Mouse (Mus musculus) embryonic facial prominence, embryonic 12.5 days (tissue): ENCODE measurements at regions not wholly inside any gene's neighbourhood (a gene's known extent, or its start where the extent isn't known, plus 50 kb on each side); places are given as distances from the start of the nearest gene placed in this dataset.

ENCODE experiments used
- ATAC-seq: fragments of 200-750 bp; cut with Nextera tagmentation; 2 replicates; pipeline ENCODE4 v1.8.0; 2017; ENCODE audit not compliant: insufficient number of reproducible peaks, insufficient read depth, low FRiP score, low TSS enrichment
- H3K27ac ChIP-seq: fragments of 300-500 bp; sonication (generic); 2 replicates; pipeline ENCODE4 v1.5.1; 2016; ENCODE audit warnings: mild to moderate bottlenecking
- H3K27me3 ChIP-seq: fragments of 300-500 bp; sonication (generic); 2 replicates; pipeline ENCODE4 v1.6.1; 2016; ENCODE audit warnings: mild to moderate bottlenecking, moderate library complexity
- H3K36me3 ChIP-seq: fragments of 300-500 bp; sonication (generic); 2 replicates; pipeline ENCODE4 v1.6.1; 2016; ENCODE audit warnings: mild to moderate bottlenecking
- H3K4me1 ChIP-seq: fragments of 300-500 bp; sonication (generic); 2 replicates; pipeline ENCODE4 v1.6.1; 2016
- H3K4me2 ChIP-seq: fragments of 300-500 bp; sonication (generic); replicated peaks from 2 replicates; pipeline ENCODE4 v1.6.1; 2016; ENCODE audit warnings: mild to moderate bottlenecking, moderate library complexity
- H3K4me3 ChIP-seq: fragments of 300-500 bp; sonication (generic); 2 replicates; pipeline ENCODE4 v1.5.1; 2016; ENCODE audit warnings: mild to moderate bottlenecking
- H3K9ac ChIP-seq: fragments of 300-500 bp; sonication (generic); 2 replicates; pipeline ENCODE4 v1.6.1; 2016; ENCODE audit warnings: mild to moderate bottlenecking, moderate library complexity
- H3K9me3 ChIP-seq: fragments of 300-500 bp; sonication (generic); 2 replicates; pipeline ENCODE4 v1.6.1; 2016; ENCODE audit warnings: mild to moderate bottlenecking, moderate library complexity
- WGBS: fragments of 180-500 bp; shearing (Covaris S2); methylation state at CpG from one replicate; pipeline ENCODE4 v1.1.7; 2016; 5-methylcytosine and 5-hydroxymethylcytosine counted together

DNA sequence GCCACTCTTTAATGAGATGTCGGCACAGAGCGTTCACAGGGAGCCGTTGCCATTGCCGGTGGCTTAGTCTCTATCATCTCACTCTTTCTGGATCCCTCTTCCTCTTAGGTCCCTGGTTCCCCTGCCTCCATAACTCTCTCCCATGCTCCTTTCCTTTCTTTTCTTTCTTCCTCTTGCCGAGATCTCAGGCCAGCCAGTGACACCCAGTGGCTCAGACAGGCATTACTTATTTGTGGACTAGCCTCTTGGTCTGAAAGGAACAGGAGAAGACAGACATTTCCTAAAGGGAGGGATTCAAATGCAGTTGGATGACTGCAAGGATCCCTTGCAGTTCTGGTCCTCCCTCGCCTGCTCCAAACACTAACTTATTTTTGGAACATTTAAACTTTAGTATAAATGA lies 180.5 kb upstream of the Ado start:
- Histone ChIP-seq H3K4me1 (no peaks in the 10 kb centered on the region), H3K9me3 (no peaks in the 10 kb centered on the region), H3K4me3 (no peak overlapping the region), H3K27ac (no peak overlapping the region), H3K36me3 (no peaks in the 10 kb centered on the region), H3K27me3 (no peaks in the 10 kb centered on the region; the same call in 1 of the 2 replicates), H3K9ac (no peak overlapping the region), H3K4me2 (no peak overlapping the region)
- 57% methylated on average over 6 of the region's 6 CpGs for WGBS
- ATAC-seq: no peak

DNA sequence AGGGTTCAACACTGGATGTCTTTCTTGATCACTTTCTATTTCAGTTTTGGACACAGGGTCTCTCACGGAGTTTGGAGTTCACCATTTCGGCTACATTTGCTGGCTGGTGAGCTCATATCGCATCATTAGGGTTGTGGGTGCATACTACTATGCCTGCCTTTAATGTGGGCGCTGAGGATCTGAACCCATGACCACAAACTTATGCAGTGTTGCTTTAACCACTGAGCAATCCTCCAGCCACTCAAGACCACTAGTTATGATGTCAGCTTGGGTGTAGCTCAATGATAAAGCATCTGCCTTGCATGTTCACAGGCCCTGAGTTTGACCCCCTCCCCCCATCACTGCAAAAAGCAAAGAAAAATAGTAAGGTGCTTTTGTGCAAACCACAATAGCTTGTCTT lies 178.8 kb upstream of the Ado start:
- H3K27me3 ChIP-seq: peaks cover 3% of the 10 kb centered on the region
- H3K4me1 ChIP-seq: no peaks in the 10 kb centered on the region
- no peak overlapping the region for H3K27ac ChIP-seq
- no peak overlapping the region for H3K4me2 ChIP-seq
- no peak overlapping the region for H3K9ac ChIP-seq
- H3K4me3 ChIP-seq: no peak overlapping the region
- no peaks in the 10 kb centered on the region for H3K9me3 ChIP-seq
- ATAC-seq: no peak
- WGBS: 88% methylated on average over 4 of the region's 4 CpGs
- no peaks in the 10 kb centered on the region for H3K36me3 ChIP-seq

DNA sequence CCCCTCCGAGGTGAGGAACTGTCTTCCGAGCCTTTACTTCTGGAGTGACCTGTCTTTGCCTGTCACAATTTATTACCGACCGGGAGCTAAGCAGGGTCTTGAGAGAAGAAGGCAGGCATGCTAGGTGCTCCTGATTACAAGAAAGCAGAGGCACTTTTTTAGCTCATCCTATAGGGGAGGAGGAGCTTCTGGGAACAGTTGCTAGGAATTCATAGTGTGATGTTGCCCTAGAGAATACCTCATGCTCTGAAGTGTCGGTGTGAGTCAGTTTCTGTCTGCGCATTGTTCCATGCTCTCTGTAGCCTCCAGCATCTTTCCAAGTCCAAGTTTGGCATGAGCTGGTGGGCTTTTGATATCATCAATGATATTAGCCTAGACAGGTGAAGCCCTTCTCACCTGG lies 178.0 kb upstream of the Ado start:
- Histone ChIP-seq H3K4me1 (no peaks in the 10 kb centered on the region), H3K9me3 (no peaks in the 10 kb centered on the region), H3K9ac (no peak overlapping the region), H3K4me2 (no peak overlapping the region), H3K36me3 (no peaks in the 10 kb centered on the region), H3K4me3 (no peak overlapping the region), H3K27ac (no peak overlapping the region), H3K27me3 (peaks cover 3% of the 10 kb centered on the region)
- 93% methylated on average over 6 of the region's 6 CpGs for WGBS
- no peak for ATAC-seq

DNA sequence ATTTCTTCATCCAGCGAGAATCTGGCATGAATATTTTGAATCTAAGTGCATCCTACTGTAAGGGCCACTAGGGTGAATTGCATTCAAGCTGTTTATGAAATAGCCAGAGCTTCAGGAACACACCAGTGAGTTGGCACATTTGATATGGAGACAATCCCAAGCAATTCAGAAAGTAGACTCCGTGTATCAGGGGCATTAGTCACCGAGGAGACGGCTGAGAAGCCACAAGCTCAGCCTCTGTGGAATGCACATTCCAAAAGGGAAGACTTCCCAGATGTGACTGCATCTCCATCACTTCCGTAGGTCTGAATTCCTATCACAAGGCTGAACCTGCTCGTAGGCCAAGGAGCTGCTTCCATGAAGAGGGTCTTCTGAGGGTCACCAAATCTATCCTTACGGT lies 177.6 kb upstream of the Ado start:
- H3K27me3 ChIP-seq: peaks cover 3% of the 10 kb centered on the region
- no peaks in the 10 kb centered on the region for H3K9me3 ChIP-seq
- H3K9ac ChIP-seq: no peak overlapping the region
- no peak overlapping the region for H3K4me3 ChIP-seq
- ATAC-seq: no peak
- H3K4me2 ChIP-seq: no peak overlapping the region
- 77% methylated on average over 7 of the region's 7 CpGs for WGBS
- H3K4me1 ChIP-seq: no peaks in the 10 kb centered on the region
- no peaks in the 10 kb centered on the region for H3K36me3 ChIP-seq
- no peak overlapping the region for H3K27ac ChIP-seq

DNA sequence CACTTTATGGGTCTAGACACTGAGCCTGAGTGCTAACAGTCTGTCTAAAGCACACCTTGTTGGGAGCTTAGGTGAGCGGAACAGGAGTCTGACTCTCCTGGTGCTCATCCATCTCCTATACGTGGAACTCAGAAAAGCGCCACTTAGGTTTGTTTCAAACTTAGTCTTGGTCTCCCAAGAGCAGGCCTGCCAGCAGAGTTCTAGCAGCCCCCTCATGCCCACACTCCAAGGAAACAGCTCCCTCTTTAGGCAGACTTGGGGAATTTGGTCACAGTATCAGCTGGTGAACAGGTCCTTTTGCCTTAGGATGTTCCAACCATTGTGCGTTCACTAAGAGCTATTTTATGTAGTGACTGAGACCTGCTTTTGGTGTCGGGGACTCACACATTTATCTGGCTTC lies 173.0 kb upstream of the Ado start:
- Histone ChIP-seq H3K27ac (no peak overlapping the region), H3K27me3 (peaks cover 3% of the 10 kb centered on the region; the same call in 1 of the 2 replicates), H3K4me2 (no peak overlapping the region), H3K9ac (no peak overlapping the region), H3K36me3 (no peaks in the 10 kb centered on the region), H3K4me1 (no peaks in the 10 kb centered on the region), H3K4me3 (no peak overlapping the region), H3K9me3 (no peaks in the 10 kb centered on the region)
- WGBS: 45% methylated on average over 5 of the region's 5 CpGs
- ATAC-seq: no peak

DNA sequence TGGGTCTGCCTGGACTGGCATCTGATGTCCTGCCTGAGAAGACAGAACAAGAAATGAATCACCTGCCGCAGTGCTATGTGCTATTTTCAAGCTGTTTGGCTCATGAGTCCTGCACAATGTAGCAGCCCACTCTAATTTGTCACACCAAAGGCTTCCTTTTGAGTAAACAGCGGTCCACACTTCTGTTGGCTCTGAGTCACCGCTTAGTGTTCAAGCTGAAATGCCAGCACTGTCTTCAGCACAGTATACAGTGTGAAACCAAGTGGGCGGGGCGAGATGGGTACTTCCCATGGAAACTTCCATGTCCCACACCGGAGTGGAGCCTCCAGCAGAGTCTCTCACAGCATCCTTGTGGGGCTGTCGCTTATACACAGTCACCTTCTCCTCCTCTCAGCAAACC lies 168.8 kb upstream of the Ado start:
- Histone ChIP-seq H3K27me3 (no peaks in the 10 kb centered on the region; the same call in 1 of the 2 replicates), H3K9me3 (no peaks in the 10 kb centered on the region), H3K27ac (no peak overlapping the region), H3K4me1 (no peaks in the 10 kb centered on the region), H3K9ac (no peak overlapping the region), H3K4me3 (no peak overlapping the region), H3K4me2 (no peak overlapping the region), H3K36me3 (no peaks in the 10 kb centered on the region)
- no peak for ATAC-seq
- 90% methylated on average over 7 of the region's 7 CpGs for WGBS

DNA sequence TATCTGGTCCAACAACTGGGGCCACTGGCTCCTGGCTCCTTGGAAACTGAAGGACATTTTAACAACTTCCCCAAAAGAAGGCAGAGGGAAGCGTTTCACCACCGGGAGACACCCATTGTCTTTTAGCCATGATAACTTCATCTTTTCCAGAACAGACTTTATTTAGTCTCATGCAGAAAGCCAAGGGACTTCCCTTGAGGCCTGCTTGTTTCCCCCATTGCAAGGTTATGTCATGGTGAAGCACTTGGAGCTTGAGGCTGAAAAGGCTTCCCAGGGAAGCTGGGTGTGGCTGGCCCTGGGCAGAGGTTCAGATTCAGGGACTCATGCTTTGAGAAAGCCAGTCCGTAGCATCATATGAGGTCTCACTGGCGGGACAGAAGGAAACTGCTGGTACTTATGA lies 166.3 kb upstream of the Ado start:
- Histone ChIP-seq H3K9ac (no peak overlapping the region), H3K4me3 (no peak overlapping the region), H3K27ac (no peak overlapping the region), H3K4me1 (no peaks in the 10 kb centered on the region), H3K9me3 (no peaks in the 10 kb centered on the region), H3K36me3 (no peaks in the 10 kb centered on the region), H3K4me2 (no peak overlapping the region), H3K27me3 (no peaks in the 10 kb centered on the region)
- WGBS: 84% methylated on average over 4 of the region's 4 CpGs
- ATAC-seq: no peak

DNA sequence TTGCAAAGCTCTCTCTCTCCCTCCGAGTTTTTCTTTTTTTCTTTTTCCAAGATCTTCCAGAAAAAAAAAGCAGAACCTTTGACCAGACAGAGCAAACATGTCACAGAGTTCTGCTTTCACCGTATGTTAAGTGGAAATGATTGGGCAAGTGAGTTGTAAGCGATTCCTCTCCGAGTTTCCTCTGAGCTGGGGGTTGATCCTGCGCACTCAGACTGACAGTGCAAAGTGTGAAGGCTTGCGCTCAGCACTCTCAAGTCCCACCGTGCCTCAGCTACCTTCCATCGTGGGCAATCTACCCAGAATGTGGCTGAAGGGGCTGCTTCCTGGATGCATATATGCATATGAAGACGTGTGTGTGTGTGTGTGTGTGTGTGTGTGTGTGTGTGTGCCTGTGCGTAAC lies 164.3 kb upstream of the Ado start:
- ATAC-seq: no peak
- 82% methylated on average over 10 of the region's 10 CpGs for WGBS
- no peak overlapping the region for H3K9ac ChIP-seq

DNA sequence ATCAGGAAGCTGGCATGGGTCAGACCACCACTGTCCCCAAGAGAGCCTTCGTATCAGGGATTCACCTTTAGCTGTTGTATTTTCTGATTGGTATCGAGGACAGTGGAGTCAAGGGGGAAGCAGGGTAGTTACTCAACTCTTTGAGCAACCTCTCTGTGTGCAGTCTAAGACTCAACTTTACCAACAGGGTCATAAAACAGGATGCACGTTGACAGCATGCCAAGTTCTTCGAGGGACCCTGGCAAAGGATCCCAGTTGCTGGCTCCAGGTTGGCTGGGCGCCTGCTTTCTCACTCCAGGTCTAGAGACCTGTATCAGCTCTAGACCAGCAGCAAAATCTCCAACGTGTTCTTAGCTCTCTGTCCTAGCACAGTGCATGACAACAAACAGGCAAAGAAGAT lies 163.9 kb upstream of the Ado start:
- no peaks in the 10 kb centered on the region for H3K9me3 ChIP-seq

More for the DNA sequence above, 164.3 kb upstream of the Ado start:
- H3K9me3 ChIP-seq: no peaks in the 10 kb centered on the region
- no peaks in the 10 kb centered on the region for H3K27me3 ChIP-seq
- no peaks in the 10 kb centered on the region for H3K36me3 ChIP-seq
- no peaks in the 10 kb centered on the region for H3K4me1 ChIP-seq
- H3K27ac ChIP-seq: no peak overlapping the region
- H3K4me2 ChIP-seq: no peak overlapping the region
- H3K4me3 ChIP-seq: no peak overlapping the region

DNA sequence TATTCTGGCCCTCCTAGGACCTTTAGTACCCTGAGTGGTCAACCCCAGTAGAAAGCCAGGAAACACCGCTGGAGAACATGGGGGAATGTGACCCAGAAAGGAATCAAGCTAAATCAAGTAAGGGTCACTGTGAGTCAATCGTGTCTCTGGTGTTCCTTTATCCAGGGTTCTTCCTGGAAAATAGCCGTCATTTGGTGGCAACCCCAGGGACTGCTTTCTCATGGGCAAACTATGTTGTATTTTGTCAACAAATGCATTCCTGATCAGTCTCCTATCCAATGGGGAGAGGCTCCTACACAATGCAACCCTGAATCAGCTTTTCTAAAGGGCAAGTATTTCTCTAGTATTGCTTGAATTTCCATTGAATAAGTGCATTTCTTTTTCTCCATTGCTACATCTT lies 163.2 kb upstream of the Ado start:
- no peaks in the 10 kb centered on the region for H3K36me3 ChIP-seq
- H3K4me1 ChIP-seq: no peaks in the 10 kb centered on the region
- H3K27ac ChIP-seq: no peak overlapping the region
- H3K27me3 ChIP-seq: no peaks in the 10 kb centered on the region
- WGBS: 93% methylated on average over 3 of the region's 3 CpGs
- H3K4me3 ChIP-seq: no peak overlapping the region
- H3K9me3 ChIP-seq: no peaks in the 10 kb centered on the region
- no peak for ATAC-seq
- H3K4me2 ChIP-seq: no peak overlapping the region
- no peak overlapping the region for H3K9ac ChIP-seq

More for the DNA sequence above, 163.9 kb upstream of the Ado start:
- Histone ChIP-seq H3K4me3 (no peak overlapping the region), H3K4me2 (no peak overlapping the region), H3K4me1 (no peaks in the 10 kb centered on the region), H3K9ac (no peak overlapping the region), H3K27me3 (no peaks in the 10 kb centered on the region), H3K27ac (no peak overlapping the region), H3K36me3 (no peaks in the 10 kb centered on the region)
- ATAC-seq: no peak
- 79% methylated on average over 6 of the region's 6 CpGs for WGBS

DNA sequence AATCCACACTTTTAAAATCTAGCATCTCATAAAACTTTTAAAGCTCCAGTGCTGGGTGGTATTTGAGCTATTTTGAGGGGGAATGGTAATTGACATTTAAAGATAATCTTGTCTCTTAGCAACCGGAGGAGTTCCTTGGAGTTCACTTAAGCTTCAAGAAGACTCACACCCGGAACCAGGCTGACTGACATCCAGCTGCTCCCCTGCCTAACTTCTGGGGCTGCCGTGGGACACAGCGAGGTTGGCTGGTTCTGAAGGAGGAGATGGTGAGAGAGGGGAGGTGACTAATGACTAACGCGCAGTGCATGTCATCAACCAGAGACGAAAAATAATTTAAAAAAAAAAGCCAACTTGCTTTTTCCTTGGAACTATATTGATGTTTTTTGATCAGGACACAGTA lies 157.7 kb upstream of the Ado start:
- H3K27me3 ChIP-seq: no peaks in the 10 kb centered on the region
- H3K4me1 ChIP-seq: no peaks in the 10 kb centered on the region
- ATAC-seq: no peak
- no peak overlapping the region for H3K9ac ChIP-seq
- 70% methylated on average over 7 of the region's 7 CpGs for WGBS
- H3K4me2 ChIP-seq: no peak overlapping the region
- H3K27ac ChIP-seq: no peak overlapping the region
- H3K4me3 ChIP-seq: no peak overlapping the region
- no peaks in the 10 kb centered on the region for H3K36me3 ChIP-seq
- no peaks in the 10 kb centered on the region for H3K9me3 ChIP-seq

DNA sequence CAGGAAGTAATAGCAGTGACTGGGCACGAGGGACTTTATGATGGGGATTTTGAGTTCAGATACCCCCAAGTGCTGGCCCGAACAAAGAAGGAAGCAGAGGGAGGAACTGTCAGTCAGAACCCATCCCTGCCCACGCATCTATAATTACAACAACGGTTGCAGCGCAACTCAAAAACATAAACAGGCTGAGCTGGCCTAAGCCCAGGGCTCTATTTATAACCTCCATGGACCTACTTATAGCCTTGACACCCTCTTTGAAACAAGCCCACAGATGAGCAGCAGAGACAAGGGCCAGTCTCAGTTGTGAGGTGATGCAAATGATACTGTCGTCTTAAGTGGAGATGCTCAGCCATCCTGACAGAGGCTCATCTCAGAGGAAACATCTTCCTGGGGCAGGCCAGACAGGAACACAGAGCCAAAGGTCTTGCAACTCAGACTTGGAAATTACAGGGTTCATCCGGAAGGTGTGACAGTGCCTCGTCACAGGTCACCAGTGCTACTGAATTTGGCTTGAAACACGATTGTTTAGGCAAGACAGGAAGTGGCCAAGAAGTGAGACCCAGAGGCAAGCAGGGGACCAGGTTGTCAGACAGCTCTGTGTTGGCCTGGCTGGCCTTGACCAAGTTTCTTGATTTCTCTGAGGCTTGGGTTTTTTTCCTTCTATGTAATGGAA lies 154.2 kb upstream of the Ado start:
- Histone ChIP-seq H3K4me1 (no peaks in the 10 kb centered on the region), H3K9me3 (no peaks in the 10 kb centered on the region), H3K9ac (no peak overlapping the region), H3K36me3 (no peaks in the 10 kb centered on the region), H3K27ac (no peak overlapping the region), H3K27me3 (no peaks in the 10 kb centered on the region), H3K4me2 (no peak overlapping the region), H3K4me3 (no peak overlapping the region)
- 67% methylated on average over 9 of the region's 9 CpGs for WGBS
- ATAC-seq: no peak
